Mouse (Mus musculus): ENCODE measurements at regions not wholly inside any gene's neighbourhood (a gene's known extent, or its start where the extent isn't known, plus 50 kb on each side); places are given as distances from the start of the nearest gene placed in this dataset.

DNA sequence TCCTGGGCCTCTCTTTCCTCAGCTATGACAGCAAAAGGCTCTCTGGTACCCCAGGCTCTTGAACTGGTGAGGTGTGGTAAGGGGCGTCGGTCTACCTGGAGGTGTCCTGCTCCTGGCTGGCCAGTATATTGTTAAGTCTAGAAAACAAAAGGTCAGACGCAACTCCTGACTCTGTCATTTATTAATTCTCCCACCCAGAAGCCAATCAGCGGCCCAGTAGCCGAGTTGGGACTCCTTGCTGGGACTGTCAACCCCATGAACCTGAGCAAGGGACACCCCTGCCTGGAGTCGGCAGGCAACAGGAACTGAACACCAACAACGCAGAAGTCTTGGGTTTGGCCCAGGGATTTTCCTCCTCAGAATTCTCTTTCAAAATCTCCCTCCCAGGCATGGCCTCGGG is 71.1 kb upstream of the Tle3 start:
- Histone ChIP-seq H3K27ac (no peak overlapping the region), H3K79me2 (ENCODE audit: inconsistent target) (no peaks in the 10 kb centered on the region), H3K36me3 (ENCODE audit: inconsistent target) (no peaks in the 10 kb centered on the region), H3K4me3 (ENCODE audit: inconsistent target) (no peak overlapping the region)
- WGBS (ENCODE audit: missing documents) = 90% methylated on average over 8 of the region's 8 CpGs

DNA sequence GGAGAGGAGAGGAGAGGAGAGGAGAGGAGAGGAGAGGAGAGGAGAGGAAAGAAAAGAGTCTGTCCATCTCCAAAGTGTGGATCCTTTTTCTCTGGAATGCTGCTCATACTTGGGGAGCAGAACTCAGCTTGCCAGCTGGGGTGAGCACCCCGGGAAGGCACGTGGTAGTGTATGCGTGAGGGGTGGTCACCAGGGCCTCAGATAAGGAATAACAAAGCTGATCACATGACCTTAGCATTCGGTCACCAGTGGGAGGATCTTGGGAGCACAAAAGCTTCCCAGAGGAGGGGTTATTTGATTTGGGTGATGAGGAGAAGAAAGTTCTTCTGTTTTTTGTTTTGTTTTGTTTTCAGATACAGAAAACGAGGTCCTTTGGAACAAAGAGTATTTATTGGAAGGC is 69.4 kb upstream of the Tle3 start:
- no peaks in the 10 kb centered on the region for H3K36me3 ChIP-seq (ENCODE audit: inconsistent target)
- H3K4me3 ChIP-seq (ENCODE audit: inconsistent target) = no peak overlapping the region
- 64% methylated on average over 5 of the region's 5 CpGs for WGBS (ENCODE audit: missing documents)
- no peak overlapping the region for H3K27ac ChIP-seq
- no peaks in the 10 kb centered on the region for H3K79me2 ChIP-seq (ENCODE audit: inconsistent target)

DNA sequence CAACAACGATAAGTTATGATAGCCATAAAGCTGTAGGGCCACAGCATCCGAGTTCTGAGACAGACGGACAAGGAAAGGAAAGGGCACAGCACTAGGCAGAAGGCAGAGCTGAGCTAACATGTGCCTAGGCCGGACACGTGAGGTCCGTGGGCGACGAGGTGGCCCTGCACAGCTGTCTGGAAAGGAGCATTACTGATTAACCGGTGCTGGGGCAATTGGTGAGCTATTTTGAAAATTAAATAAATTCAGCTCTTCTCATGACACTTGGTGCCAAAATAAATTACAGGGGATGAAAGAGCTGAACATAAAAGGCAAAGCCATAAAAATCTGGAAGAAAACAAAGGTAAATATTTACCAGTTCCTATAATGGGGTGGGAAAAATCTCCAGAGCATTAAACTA is 65.9 kb upstream of the Tle3 start:
- Histone ChIP-seq H3K36me3 (ENCODE audit: inconsistent target) (no peaks in the 10 kb centered on the region), H3K79me2 (ENCODE audit: inconsistent target) (no peaks in the 10 kb centered on the region), H3K27ac (no peak overlapping the region), H3K4me3 (ENCODE audit: inconsistent target) (no peak overlapping the region)
- 92% methylated on average over 9 of the region's 9 CpGs for WGBS (ENCODE audit: missing documents)

DNA sequence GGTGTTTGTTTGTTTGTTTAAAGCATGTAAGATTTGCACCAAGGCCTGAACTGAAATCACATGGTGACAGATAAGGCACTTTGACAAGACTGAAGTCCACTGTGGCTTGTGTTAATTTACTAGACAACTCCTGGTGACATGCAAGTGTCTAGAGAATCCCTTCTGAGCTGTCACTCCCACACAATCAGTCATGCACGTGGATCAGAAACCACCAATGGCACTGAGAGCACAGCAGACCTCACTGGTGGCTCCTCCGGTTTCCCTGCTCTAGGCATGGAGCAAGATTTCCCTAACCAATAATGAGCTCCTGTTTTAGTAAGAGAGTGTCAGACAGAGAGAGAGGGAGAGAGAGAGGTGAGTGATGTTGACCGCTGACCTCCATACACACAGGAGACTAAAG is 63.1 kb upstream of the Tle3 start:
- WGBS (ENCODE audit: missing documents) = 95% methylated on average over 3 of the region's 3 CpGs
- Histone ChIP-seq H3K4me3 (ENCODE audit: inconsistent target) (no peak overlapping the region), H3K36me3 (ENCODE audit: inconsistent target) (no peaks in the 10 kb centered on the region), H3K79me2 (ENCODE audit: inconsistent target) (no peaks in the 10 kb centered on the region), H3K27ac (no peak overlapping the region)

DNA sequence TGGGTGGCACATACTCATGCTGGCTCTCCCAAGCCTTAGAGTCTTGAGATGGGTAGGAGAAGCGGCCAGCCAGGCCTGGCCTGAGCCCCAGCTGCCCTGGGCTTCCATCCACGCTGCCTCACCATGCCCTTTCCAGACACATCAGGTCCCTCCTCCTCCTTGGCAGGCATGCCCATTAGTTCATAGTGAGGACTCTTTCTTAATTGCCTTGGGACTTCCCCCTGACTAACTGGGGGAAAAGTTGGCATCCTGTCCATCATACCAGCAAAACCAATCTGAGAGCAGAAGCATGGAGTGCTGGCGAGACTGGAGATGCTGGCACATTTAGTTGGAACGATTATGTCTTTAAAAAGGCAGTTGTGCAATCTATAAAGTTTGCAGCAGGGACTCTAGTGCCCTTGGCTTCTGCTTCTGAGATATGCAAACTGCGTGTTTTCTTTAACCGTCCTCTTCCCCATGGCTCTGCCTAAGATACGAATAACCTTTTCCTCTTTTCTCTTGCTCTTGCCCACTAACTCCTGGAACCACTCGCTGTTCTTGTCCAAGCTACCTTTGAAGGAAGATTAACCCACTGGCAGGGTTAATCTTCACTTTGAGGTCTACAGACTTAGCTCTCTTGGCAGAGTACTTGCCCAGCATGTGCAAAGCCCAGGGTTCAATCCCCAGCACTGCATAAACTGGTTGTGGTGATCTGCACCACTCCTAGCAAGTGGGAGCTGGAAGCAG is 62.2 kb upstream of the Tle3 start:
- WGBS (ENCODE audit: missing documents) = 24% methylated on average over 7 of the region's 8 CpGs
- H3K79me2 ChIP-seq (ENCODE audit: inconsistent target) = no peaks in the 10 kb centered on the region
- no peak overlapping the region for H3K27ac ChIP-seq

DNA sequence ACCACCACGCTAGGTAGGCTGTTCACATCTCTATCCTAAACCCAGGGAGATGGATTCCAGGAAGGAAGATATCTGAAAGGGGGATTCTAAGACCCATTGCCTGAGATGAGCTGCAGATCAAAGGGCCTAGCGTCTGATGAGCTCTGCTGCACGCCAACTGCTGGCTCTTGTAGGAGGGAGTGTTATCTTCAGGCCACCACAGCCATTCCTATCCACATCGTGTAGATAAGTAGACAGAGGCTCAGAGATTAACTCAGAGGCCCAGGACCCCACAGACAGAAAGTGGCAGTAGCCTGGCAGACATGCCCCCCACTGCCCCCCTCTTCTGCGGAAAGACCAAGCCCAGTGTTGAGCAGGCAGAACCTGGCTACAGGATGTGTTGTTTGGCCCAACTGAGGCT is 61.6 kb upstream of the Tle3 start:
- 88% methylated on average over 5 of the region's 5 CpGs for WGBS (ENCODE audit: missing documents)

More for the DNA sequence above, 62.2 kb upstream of the Tle3 start:
- Histone ChIP-seq H3K4me3 (ENCODE audit: inconsistent target) (no peak overlapping the region), H3K36me3 (ENCODE audit: inconsistent target) (no peaks in the 10 kb centered on the region)

DNA sequence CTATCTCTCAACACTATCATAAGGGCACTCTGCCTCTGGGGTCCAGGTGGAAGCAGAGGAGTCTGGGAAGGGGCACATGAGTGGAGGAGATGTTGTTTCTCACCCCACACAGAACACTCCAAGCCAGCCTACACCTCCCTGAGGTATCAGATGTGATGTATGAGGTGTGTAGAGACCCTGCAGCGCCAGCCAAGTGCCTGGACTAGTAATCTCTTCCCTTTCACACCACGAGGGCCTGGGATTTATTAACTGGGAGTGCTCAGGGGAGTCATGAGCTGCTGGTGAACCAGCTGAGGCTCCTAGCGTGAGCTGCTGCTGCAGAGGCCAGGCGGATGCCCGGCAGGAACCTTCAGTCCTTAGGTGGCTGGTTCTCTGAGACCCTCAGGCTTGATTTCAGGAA is 60.6 kb upstream of the Tle3 start:
- Histone ChIP-seq H3K27ac (no peak overlapping the region), H3K36me3 (ENCODE audit: inconsistent target) (no peaks in the 10 kb centered on the region), H3K4me3 (ENCODE audit: inconsistent target) (no peak overlapping the region), H3K79me2 (ENCODE audit: inconsistent target) (no peaks in the 10 kb centered on the region)
- 91% methylated on average over 5 of the region's 5 CpGs for WGBS (ENCODE audit: missing documents)

More for the DNA sequence above, 61.6 kb upstream of the Tle3 start:
- Histone ChIP-seq H3K79me2 (ENCODE audit: inconsistent target) (no peaks in the 10 kb centered on the region), H3K4me3 (ENCODE audit: inconsistent target) (no peak overlapping the region), H3K27ac (no peak overlapping the region), H3K36me3 (ENCODE audit: inconsistent target) (no peaks in the 10 kb centered on the region)

DNA sequence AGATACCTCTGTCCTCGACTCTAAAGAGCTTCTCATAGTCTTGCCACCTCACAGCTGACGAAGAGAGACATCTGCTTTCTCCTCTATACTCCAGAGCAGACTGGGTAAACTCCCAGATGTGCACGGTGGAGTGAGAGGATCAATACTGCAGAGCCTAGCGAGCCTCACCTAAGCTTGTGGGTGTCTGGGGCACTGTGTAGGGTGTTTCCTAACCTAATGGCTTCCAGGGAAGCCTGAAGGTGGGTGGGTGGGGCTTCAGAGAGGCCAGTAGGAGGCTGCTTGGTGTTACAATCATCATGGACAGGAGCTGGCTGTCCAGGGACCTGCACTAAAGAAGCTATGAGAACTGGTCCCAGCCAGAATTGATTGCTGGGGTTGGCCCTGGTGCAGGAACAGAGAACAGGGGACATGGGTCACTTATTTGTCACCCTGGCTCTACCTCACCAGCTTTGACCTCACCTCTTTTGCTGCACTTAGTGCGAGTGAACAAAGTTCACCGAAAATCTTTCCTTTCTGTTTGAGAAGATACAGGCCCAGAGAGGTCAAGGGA is 57.5 kb upstream of the Tle3 start:
- WGBS (ENCODE audit: missing documents) = 93% methylated on average over 6 of the region's 6 CpGs
- Histone ChIP-seq H3K79me2 (ENCODE audit: inconsistent target) (no peaks in the 10 kb centered on the region), H3K4me3 (ENCODE audit: inconsistent target) (no peak overlapping the region), H3K36me3 (ENCODE audit: inconsistent target) (no peaks in the 10 kb centered on the region), H3K27ac (no peak overlapping the region)

DNA sequence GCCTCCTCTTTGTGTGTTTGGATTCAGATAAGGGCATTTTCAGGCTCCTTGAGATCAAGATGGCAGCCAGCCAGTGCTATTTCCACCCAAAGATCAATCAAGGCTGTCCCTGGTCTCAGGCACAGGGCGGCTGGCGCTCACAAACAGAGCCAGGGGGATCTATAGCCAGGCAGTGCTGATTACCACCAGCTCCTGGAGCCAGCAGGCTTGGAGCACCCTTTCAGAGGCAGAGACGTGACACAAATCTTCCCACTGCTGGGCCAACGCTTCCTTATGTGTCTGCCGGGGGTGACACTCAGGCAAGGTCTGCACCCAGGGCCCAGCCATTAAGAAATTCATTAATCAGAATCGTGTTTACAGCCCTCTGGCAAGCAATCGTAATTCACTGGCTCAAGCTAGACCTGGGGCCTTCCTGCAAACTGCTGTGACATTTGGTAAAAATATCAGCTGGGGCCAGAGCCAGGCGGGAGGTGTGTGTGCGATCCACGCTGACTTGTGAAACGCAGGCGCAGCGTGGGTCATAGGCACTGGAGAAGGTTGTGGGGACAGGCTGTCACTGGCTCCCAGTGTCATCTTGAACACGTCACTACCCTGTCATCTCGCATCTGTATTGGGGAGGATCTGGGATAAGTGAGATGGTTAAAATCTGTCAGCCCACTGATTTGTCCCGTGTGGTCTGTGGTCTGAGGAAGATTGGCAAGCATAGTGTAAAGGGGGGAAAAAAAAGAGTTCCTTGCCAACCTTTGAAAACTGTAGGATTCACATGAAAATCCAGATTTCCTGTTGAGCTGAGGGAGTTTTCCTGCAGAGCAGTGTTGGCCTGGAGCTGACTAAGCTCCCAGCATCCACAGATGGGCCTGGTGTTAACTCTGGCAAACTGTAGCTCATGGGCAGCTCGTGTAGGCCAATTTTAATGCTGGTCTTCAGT is 56.5 kb upstream of the Tle3 start:
- Histone ChIP-seq H3K4me3 (ENCODE audit: inconsistent target) (no peak overlapping the region), H3K27ac (no peak overlapping the region), H3K36me3 (ENCODE audit: inconsistent target) (no peaks in the 10 kb centered on the region), H3K79me2 (ENCODE audit: inconsistent target) (no peaks in the 10 kb centered on the region)
- 89% methylated on average over 17 of the region's 17 CpGs for WGBS (ENCODE audit: missing documents)

DNA sequence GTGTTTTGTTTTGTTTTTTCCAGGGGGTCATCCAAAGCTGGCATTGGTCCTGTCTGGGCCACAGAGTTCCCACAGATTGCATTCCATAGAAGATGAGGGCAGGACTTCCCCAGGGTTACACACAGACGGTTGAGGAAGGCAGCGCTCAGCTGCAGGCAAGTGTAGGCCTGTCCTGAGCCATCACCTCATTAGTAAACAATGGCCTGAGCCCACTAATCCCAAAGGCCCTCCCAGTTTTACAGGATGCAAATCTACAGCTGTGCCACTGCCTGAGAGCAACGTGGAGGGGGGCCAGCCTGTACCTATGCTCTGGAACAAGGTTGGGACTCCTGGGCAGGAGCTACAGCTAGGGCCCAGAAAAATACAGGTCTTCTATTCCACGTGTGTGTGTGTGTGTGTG is 55.7 kb upstream of the Tle3 start:
- WGBS (ENCODE audit: missing documents) = 88% methylated on average over 4 of the region's 4 CpGs
- Histone ChIP-seq H3K27ac (no peak overlapping the region), H3K36me3 (ENCODE audit: inconsistent target) (no peaks in the 10 kb centered on the region), H3K79me2 (ENCODE audit: inconsistent target) (no peaks in the 10 kb centered on the region), H3K4me3 (ENCODE audit: inconsistent target) (no peak overlapping the region)

DNA sequence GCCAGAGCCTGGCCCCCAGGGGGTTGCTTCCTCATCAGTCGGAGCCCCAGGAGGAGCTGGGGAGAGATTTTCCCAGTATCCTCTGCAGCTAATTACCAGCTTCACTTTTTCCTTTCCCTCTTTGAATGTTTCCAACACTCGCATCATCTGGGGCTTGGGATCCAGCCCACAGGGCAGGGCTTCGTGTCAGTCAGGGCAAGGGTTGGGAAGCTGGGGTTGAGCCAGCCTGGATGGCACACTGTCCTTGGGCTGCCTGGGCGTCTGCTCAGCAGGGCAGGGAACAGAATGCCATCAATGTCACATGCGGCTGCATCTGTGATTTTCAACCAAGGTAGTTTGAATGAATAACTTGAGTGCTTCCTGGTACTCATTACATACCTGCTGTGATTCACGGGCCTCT is 52.4 kb upstream of the Tle3 start:
- Histone ChIP-seq H3K4me3 (ENCODE audit: inconsistent target) (no peak overlapping the region), H3K36me3 (ENCODE audit: inconsistent target) (no peaks in the 10 kb centered on the region), H3K27ac (no peak overlapping the region), H3K79me2 (ENCODE audit: inconsistent target) (no peaks in the 10 kb centered on the region)
- whole genome bisulfite sequencing (ENCODE audit: missing documents) = 99% methylated on average over 6 of the region's 6 CpGs

DNA sequence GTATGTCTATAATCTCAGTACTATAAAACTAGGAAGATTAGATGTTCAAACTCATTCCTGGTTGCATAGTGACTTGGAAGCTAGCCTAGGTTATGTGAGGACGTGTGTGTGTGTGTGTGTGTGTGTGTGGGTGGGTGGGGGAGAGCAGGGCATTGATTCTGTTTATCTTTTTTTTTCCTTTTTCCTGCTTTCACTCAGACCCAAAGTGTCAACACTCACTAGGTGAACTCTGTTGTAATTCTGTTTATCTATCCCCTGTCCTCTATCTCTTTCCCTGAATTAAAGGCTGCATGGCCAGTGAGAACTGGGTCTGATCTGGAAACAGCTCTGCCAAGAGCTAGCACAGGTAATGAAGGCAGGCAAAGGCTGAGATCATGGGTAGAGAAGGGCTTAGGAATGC is 50.9 kb upstream of the Tle3 start:
- Histone ChIP-seq H3K4me3 (ENCODE audit: inconsistent target) (no peak overlapping the region), H3K36me3 (ENCODE audit: inconsistent target) (no peaks in the 10 kb centered on the region)
- WGBS (ENCODE audit: missing documents) = 83% methylated on average over 1 of the region's 1 CpGs

DNA sequence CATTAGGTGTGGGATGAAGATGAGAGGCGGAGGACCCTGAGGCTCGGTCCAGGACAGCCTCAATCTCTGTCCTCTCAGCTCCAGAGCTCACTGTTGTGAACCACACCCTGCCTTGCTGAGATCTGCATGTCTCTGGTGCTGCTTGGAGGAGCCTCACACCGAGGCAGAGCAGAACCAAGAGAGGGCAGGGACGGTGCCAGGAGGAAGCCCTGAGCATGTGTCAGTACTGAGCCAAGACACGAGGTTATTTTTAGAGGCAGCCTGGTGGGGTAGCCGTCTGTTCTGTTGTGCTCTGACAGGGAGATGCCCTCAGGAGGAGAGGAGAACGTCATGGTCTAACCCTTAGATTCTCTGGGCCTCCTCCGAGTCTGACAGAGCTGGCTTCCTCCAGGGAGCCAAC is 50.3 kb upstream of the Tle3 start:
- no peak overlapping the region for H3K4me3 ChIP-seq (ENCODE audit: inconsistent target)
- 28% methylated on average over 8 of the region's 8 CpGs for WGBS (ENCODE audit: missing documents)
- H3K79me2 ChIP-seq (ENCODE audit: inconsistent target) = no peaks in the 10 kb centered on the region
- H3K36me3 ChIP-seq (ENCODE audit: inconsistent target) = no peaks in the 10 kb centered on the region
- no peak overlapping the region for H3K27ac ChIP-seq

More for the DNA sequence above, 50.9 kb upstream of the Tle3 start:
- Histone ChIP-seq H3K27ac (no peak overlapping the region), H3K79me2 (ENCODE audit: inconsistent target) (no peaks in the 10 kb centered on the region)

DNA sequence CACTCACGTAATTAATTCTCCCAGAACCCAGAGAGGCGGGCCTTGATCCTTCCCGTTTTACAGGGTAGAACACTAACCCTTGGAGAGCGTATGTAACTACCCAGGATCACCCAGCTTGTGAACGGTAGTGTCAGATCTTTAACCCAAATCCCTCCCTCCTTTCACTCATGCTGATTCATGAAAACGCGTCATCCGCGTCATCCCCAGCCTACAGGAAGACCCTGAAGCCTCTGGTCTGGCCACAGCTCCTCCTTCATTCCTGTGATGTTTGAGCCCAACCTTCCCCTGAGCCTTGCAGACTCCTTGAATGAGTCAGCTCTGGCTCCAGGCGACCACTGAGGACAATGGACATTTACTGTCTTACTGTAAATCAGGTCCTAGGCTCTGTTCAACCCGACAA is 49.8 kb upstream of the Tle3 start:
- no peaks in the 10 kb centered on the region for H3K79me2 ChIP-seq (ENCODE audit: inconsistent target)
- 32% methylated on average over 11 of the region's 11 CpGs for WGBS (ENCODE audit: missing documents)
- H3K36me3 ChIP-seq (ENCODE audit: inconsistent target) = no peaks in the 10 kb centered on the region
- no peak overlapping the region for H3K27ac ChIP-seq
- no peak overlapping the region for H3K4me3 ChIP-seq (ENCODE audit: inconsistent target)
